Mouse (Mus musculus) midbrain, postnatal 0 days (tissue): ENCODE results near the gene Ubqlnl. TPM values are rescaled to one million over a fixed set of nuclear protein-coding genes. Genes with fewer than 3 reads are reported as not detected.

Experiments used
- ATAC-seq: fragments of 200-750 bp; cut with Nextera tagmentation; 2 replicates; pipeline ENCODE4 v1.8.0; 2017; ENCODE audit warnings: moderate number of reproducible peaks, mild to moderate bottlenecking, moderate TSS enrichment, moderate library complexity; ENCODE audit not compliant: low FRiP score
- DNase-seq: peaks from one replicate; pipeline ENCODE4 v3.0.0-alpha.2; 2015; ENCODE audit warnings: low spot score
- H3K27ac ChIP-seq: fragments of 300-500 bp; sonication (generic); 2 replicates; pipeline ENCODE4 v1.5.1; 2014; ENCODE audit warnings: low read depth, mild to moderate bottlenecking, low read length, mixed read lengths
- H3K27me3 ChIP-seq: fragments of 300-500 bp; sonication (generic); 2 replicates; pipeline ENCODE4 v1.6.1; 2014; ENCODE audit warnings: low read length, control low read depth, mixed read lengths; ENCODE audit not compliant: insufficient read depth
- H3K36me3 ChIP-seq: fragments of 300-500 bp; sonication (generic); 2 replicates; pipeline ENCODE4 v1.6.1; 2014; ENCODE audit warnings: low read length, control low read depth, mixed read lengths; ENCODE audit not compliant: insufficient read depth
- H3K4me1 ChIP-seq: fragments of 300-500 bp; sonication (generic); 2 replicates; pipeline ENCODE4 v1.6.1; 2014; ENCODE audit warnings: mild to moderate bottlenecking, control low read depth, antibody characterized with exemption, low read length, mixed read lengths; ENCODE audit not compliant: insufficient read depth
- H3K4me2 ChIP-seq: fragments of 300-500 bp; sonication (generic); 2 replicates; pipeline ENCODE4 v1.6.1; 2014; ENCODE audit warnings: low read depth, mild to moderate bottlenecking, low read length, mixed read lengths; ENCODE audit not compliant: poor library complexity, severe bottlenecking
- H3K4me3 ChIP-seq: fragments of 300-500 bp; sonication (generic); 2 replicates; pipeline ENCODE4 v1.5.1; 2014; ENCODE audit warnings: low read depth, mild to moderate bottlenecking, low read length, moderate library complexity
- H3K9ac ChIP-seq: fragments of 300-500 bp; sonication (generic); replicated peaks from 2 replicates; pipeline ENCODE4 v1.6.1; 2014; ENCODE audit warnings: mild to moderate bottlenecking, low read length, moderate library complexity, mixed read lengths; ENCODE audit not compliant: poor library complexity, severe bottlenecking
- H3K9me3 ChIP-seq: fragments of 300-500 bp; sonication (generic); 2 replicates; pipeline ENCODE4 v1.6.1; 2016; ENCODE audit warnings: low read length, control low read depth
- CTCF ChIP-seq: IDR thresholded peaks from 2 replicates; pipeline ENCODE4 v1.5.1; 2016; ENCODE audit warnings: antibody characterized with exemption, mild to moderate bottlenecking
- WGBS: fragments of 180-500 bp; shearing (Covaris S2); extraction: QIAGEN DNeasy Blood & Tissue Kit; methylation state at CpG from one replicate; pipeline ENCODE4 v1.1.7; 2014; 5-methylcytosine and 5-hydroxymethylcytosine counted together
- polyA plus RNA-seq: library from polyadenylated mRNA; unstranded; fragments of >200 nt; fragmentation: Nextera tagmentation; extraction: Ambion mirVana; gene quantifications from 2 replicates; pipeline ENCODE4 v1.2.1, GENCODE M21; 2015
- total RNA-seq: library from RNA; depleted of rRNA; stranded (reverse); fragments of >200 nt; gene quantifications from 2 replicates; pipeline ENCODE4 v1.2.3, GENCODE M21; 2014; rRNA removed

Gene Ubqlnl
- total RNA-seq (not detected in 2 replicates), polyA plus RNA-seq (not detected in 2 replicates)

DNA sequence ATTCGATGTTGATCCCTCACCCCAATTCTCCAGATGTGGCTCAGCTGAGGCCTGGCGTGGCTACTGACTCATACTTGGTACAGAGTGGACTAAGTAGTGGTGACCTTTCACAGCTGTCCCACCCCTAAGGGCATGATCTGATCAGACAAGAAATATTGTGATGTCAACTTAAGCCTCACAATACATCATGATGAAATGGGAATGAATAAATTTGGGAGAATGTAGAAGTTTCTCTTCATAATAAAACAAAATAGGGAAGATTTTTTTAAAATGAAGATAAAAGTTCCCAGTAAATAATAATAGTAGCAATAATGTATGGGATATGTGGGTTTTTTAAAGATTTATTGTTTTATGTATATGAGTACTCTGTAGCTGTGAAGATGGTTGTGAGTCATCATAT, at the start of gene Ubqlnl:
TSS of gene Ubqlnl (minus strand) at position 101 of the 400 bp plus-strand sequence.
- H3K9me3 ChIP-seq: no peaks in the 10 kb centered on the region
- H3K27me3 ChIP-seq: no peaks in the 10 kb centered on the region
- no peak for TF ChIP-seq CTCF
- H3K9ac ChIP-seq: no peak within 1 kb of the TSS
- ATAC-seq (no peak), DNase-seq (no peak)
- no peaks in the 10 kb centered on the region for H3K36me3 ChIP-seq
- no peaks in the 10 kb centered on the region for H3K4me1 ChIP-seq
- WGBS: 93% methylated on average over 2 of the region's 2 CpGs
- no peak within 1 kb of the TSS for H3K4me2 ChIP-seq
- H3K4me3 ChIP-seq: no peak within 1 kb of the TSS
- H3K27ac ChIP-seq: no peak within 1 kb of the TSS

DNA sequence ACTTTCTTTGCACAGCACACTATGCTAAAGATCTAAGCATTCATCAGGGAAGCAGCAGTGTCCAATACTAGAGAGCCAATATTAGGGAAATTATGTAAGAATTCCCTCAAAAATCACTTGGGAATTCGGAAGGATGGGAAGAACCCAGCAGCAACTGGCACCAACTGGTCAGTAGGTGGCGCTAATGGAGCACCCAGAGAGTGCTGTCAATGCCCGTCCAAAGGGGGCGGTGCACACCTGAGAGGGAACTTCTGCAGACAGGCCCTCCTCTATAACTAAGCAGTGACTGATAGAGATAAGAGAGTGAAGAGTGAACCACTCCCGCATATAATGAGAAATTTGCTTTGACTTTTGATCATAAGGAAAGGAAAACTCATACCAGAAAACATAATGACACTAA, 49.5 kb upstream of the Ubqlnl start:
- H3K27me3 ChIP-seq: no peaks in the 10 kb centered on the region
- H3K4me3 ChIP-seq: no peak overlapping the region
- peak; percentile 80 for TF ChIP-seq CTCF
- H3K27ac ChIP-seq: no peak overlapping the region
- no peak overlapping the region for H3K9ac ChIP-seq
- H3K36me3 ChIP-seq: no peaks in the 10 kb centered on the region
- H3K4me2 ChIP-seq: no peak overlapping the region
- ATAC-seq (no peak), DNase-seq (peak; percentile 54)
- 3% methylated on average over 5 of the region's 5 CpGs for WGBS
- H3K4me1 ChIP-seq: no peaks in the 10 kb centered on the region
- H3K9me3 ChIP-seq: no peaks in the 10 kb centered on the region

DNA sequence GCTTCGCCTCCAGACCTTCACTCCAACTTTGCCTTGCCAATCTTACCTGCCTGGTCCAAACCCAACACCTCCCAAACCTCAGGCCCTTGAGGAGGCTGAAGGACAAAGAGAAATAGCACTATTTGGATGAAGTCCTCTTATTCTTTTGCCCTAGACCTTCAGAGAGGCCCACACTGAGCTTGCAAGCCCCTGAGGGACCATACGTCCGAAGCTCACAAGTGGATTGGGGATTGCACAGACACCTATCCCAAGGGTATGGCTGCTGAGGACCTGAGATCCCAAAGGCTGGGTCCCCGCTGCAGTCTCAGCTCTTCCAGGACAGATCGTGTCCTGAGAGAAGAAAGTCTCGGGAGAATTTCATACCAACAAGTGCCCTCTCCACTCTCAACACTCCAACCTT, 45.5 kb upstream of the Ubqlnl start, which contains the start of gene Olfr649:
TSS of gene Olfr649 (minus strand) at position 101 of the 400 bp plus-strand sequence.
- ATAC-seq (no peak), DNase-seq (no peak)
- Histone ChIP-seq H3K27me3 (no peaks in the 10 kb centered on the region), H3K9me3 (no peaks in the 10 kb centered on the region), H3K4me2 (no peak within 1 kb of the TSS), H3K9ac (no peak within 1 kb of the TSS), H3K4me1 (no peaks in the 10 kb centered on the region), H3K4me3 (no peak within 1 kb of the TSS), H3K27ac (no peak within 1 kb of the TSS), H3K36me3 (no peaks in the 10 kb centered on the region)
- WGBS: 83% methylated on average over 6 of the region's 6 CpGs
- TF ChIP-seq CTCF: no peak

DNA sequence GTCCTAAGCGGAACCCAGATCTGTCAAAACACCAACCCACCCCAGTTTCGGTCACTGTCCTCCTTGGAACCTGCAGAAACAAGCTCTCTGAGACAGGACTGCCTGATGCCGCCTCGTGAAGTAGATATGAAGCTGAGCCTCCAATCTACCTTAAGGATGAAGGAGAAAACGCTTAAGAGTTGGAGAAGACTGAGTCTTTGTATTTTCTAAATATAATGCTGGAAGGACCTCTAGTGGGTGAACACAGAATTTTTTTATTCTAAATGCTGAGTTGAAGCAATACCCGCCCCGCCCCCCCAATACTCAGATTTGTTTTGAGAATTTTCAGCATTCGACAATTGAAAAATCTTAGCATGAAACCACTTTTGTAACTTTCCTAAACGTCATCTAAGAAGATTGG, 40.9 kb upstream of the Ubqlnl start:
- peak; percentile 9 for DNase-seq
- WGBS: 63% methylated on average over 9 of the region's 9 CpGs
- peak; percentile 24; the same call in 1 of the 2 replicates for TF ChIP-seq CTCF

DNA sequence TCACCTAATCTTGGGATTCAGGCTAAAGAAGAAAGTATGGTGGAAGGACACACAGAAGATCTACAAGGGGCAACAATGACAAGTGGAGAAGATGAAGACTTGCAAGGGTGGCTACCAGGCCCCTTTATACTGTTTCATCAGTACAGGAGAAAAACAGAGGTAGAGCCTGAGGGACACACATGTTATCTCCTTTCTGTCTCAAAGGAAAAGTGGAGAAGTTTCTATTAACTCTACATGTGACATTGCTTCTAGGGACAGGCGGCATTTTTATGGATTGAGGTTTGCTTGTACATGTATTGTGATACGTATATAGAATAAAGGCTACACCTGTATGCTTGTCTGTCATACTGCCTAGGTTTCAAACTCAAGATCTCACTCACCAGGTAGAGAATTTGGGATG, 32.9 kb upstream of the Ubqlnl start, which contains the start of gene Olfr648:
TSS of gene Olfr648 (minus strand) at position 101 of the 400 bp plus-strand sequence.
- H3K27me3 ChIP-seq: no peaks in the 10 kb centered on the region
- no peaks in the 10 kb centered on the region for H3K36me3 ChIP-seq
- no peaks in the 10 kb centered on the region for H3K9me3 ChIP-seq
- H3K9ac ChIP-seq: no peak within 1 kb of the TSS
- no peak for TF ChIP-seq CTCF
- ATAC-seq (no peak), DNase-seq (no peak)
- no peak within 1 kb of the TSS for H3K27ac ChIP-seq
- no peaks in the 10 kb centered on the region for H3K4me1 ChIP-seq
- 97% methylated on average over 2 of the region's 2 CpGs for WGBS
- no peak within 1 kb of the TSS for H3K4me2 ChIP-seq
- H3K4me3 ChIP-seq: no peak within 1 kb of the TSS

More for the DNA sequence above, 40.9 kb upstream of the Ubqlnl start:
- Histone ChIP-seq H3K9ac (no peak overlapping the region), H3K4me3 (no peak overlapping the region), H3K9me3 (no peaks in the 10 kb centered on the region), H3K27ac (no peak overlapping the region), H3K36me3 (no peaks in the 10 kb centered on the region), H3K27me3 (no peaks in the 10 kb centered on the region), H3K4me1 (no peaks in the 10 kb centered on the region), H3K4me2 (no peak overlapping the region)
- no peak for ATAC-seq

DNA sequence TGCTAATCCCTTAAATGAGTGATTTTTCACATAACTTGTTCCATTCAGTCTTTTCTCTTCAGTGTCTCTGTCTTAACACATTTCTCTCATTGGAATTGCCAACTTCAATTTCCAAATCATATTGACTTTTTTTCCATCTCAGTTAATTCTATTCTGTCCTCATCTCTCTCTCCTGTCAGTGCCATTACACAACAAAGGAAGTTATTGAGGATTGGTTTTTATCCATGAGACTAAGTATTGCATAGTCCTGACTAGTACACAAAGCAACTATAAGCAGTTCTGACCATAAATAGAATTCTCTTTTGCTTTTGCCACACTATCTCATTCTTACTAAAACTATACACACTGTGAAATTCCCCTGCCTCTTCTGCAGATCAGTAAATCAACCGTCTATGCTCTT, 28.7 kb upstream of the Ubqlnl start:
- Histone ChIP-seq H3K27ac (no peak overlapping the region), H3K36me3 (no peaks in the 10 kb centered on the region), H3K9ac (no peak overlapping the region), H3K4me1 (no peaks in the 10 kb centered on the region), H3K4me3 (no peak overlapping the region), H3K9me3 (no peaks in the 10 kb centered on the region), H3K27me3 (no peaks in the 10 kb centered on the region), H3K4me2 (no peak overlapping the region)
- 63% methylated on average over 1 of the region's 1 CpGs for WGBS
- no peak for ATAC-seq
- no peak for TF ChIP-seq CTCF
- no peak for DNase-seq
